Mouse (Mus musculus) liver, embryonic 14.5 days (tissue): Measurements from ENCODE around the gene B3gat3. TPM values are rescaled to one million over a fixed set of nuclear protein-coding genes. Genes with fewer than 3 reads are reported as not detected.

Source experiments
- ATAC-seq: fragments of 200-750 bp; cut with Nextera tagmentation; 2 replicates; pipeline ENCODE4 v1.8.0; 2017; ENCODE audit warnings: moderate number of reproducible peaks, mild to moderate bottlenecking, moderate library complexity; ENCODE audit not compliant: insufficient read depth
- DNase-seq, 3 experiments: peaks; one replicate each; pipeline ENCODE4 v3.0.0-alpha.2; 2012 to 2013; ENCODE audit warnings: low read depth in 3 of 3, low spot score in 3 of 3
- H3K27ac ChIP-seq: fragments of 300-500 bp; sonication (generic); 2 replicates; pipeline ENCODE4 v1.5.1; 2014; ENCODE audit warnings: moderate library complexity, mild to moderate bottlenecking, control low read depth, inconsistent platforms
- H3K27me3 ChIP-seq: fragments of 300-500 bp; sonication (generic); 2 replicates; pipeline ENCODE4 v1.6.1; 2014; ENCODE audit warnings: mild to moderate bottlenecking, low read length, moderate library complexity; ENCODE audit not compliant: control insufficient read depth, insufficient read depth
- H3K36me3 ChIP-seq: fragments of 300-500 bp; sonication (generic); replicated peaks from 2 replicates; pipeline ENCODE4 v1.6.1; 2014; ENCODE audit warnings: low read depth; ENCODE audit not compliant: control insufficient read depth, insufficient read depth
- H3K4me1 ChIP-seq, 2 experiments: fragments of 200-500 bp in 1 of 2; fragments of 300-500 bp in 1 of 2; sonication (generic) in 1 of 2; replicated peaks; 2 replicates each; pipeline ENCODE4 v1.6.1; 2012 to 2014; ENCODE audit warnings: antibody characterized with exemption in 1 of 2, inconsistent platforms in 1 of 2, low read length in 1 of 2; ENCODE audit not compliant: control insufficient read depth in 2 of 2, insufficient read depth in 2 of 2
- H3K4me2 ChIP-seq: fragments of 300-500 bp; sonication (generic); 2 replicates; pipeline ENCODE4 v1.6.1; 2014; ENCODE audit warnings: low read depth, mild to moderate bottlenecking, control low read depth, moderate library complexity
- H3K4me3 ChIP-seq, 2 experiments: fragments of 200-500 bp in 1 of 2; fragments of 300-500 bp in 1 of 2; sonication (generic) in 1 of 2; 2 replicates each; pipeline ENCODE4 v1.5.1; 2012 to 2014; ENCODE audit warnings: low read depth in 2 of 2, low read length in 2 of 2, mild to moderate bottlenecking in 2 of 2, control low read depth in 1 of 2, inconsistent platforms in 1 of 2, moderate library complexity in 1 of 2; ENCODE audit not compliant: insufficient read depth in 1 of 2
- H3K9ac ChIP-seq: fragments of 300-500 bp; sonication (generic); replicated peaks from 2 replicates; pipeline ENCODE4 v1.6.1; 2014; ENCODE audit warnings: mild to moderate bottlenecking, control low read depth, moderate library complexity
- H3K9me3 ChIP-seq: fragments of 300-500 bp; sonication (generic); 2 replicates; pipeline ENCODE4 v1.6.1; 2016; ENCODE audit warnings: low read length, mixed read lengths; ENCODE audit not compliant: control insufficient read depth
- CTCF ChIP-seq: IDR thresholded peaks from 2 replicates; pipeline ENCODE4 v1.5.1; 2016; ENCODE audit warnings: antibody characterized with exemption, low read depth, control low read depth
- EP300 ChIP-seq: IDR thresholded peaks from 2 replicates; pipeline ENCODE4 v1.6.1; 2016; ENCODE audit warnings: antibody characterized with exemption, low read depth
- WGBS: fragments of 180-500 bp; shearing (Covaris S2); extraction: QIAGEN DNeasy Blood & Tissue Kit; methylation state at CpG from one replicate; pipeline ENCODE4 v1.1.7; 2014; ENCODE audit not compliant: insufficient replicate concordance; 5-methylcytosine and 5-hydroxymethylcytosine counted together
- polyA plus RNA-seq, 2 experiments: library from polyadenylated mRNA; depleted of rRNA in 1 of 2; stranded (reverse) in 1 of 2; unstranded in 1 of 2; fragments of >200 nt; fragmentation: Nextera tagmentation in 1 of 2; extraction: Ambion mirVana in 1 of 2; gene quantifications; 2 replicates each; pipeline versions ENCODE4 v1.2.1 to v1.2.3; 2012 to 2014

The B3gat3 gene
- polyA plus RNA-seq, 2 experiments: 15.8 to 26.6 TPM

DNA sequence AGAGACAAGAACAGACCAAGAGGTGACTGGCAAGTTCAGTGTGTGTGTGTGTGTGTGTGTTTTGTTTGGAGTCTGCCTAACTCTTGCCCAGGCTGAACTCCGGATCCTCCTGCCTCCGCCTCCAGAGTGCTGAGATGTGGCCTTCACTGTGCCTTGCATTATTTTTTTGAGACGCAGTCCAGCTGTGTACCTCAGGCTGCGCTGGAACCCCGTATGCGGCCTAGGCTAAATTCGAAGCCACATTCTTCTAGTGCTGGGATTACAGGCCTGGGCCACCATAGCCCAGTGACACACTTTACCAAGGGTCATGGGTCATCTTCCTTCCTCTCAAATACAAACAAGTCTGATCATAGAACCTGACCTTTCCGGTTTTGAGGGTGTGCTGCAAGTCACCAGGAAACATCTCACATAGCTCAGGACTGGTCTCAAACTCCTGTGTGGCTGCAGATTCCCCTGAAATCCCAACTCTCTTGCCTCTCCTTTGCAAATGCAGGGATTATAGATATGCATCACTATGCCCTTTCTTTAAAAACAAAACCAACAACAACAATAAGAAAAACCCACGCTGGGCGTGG is 47.8 kb upstream of the B3gat3 start:
- Histone ChIP-seq H3K36me3 (peaks cover 31% of the 10 kb centered on the region), H3K4me2 (peak overlapping the region; percentile 70), H3K9ac (peak overlapping the region; percentile 98), H3K27me3 (no peaks in the 10 kb centered on the region), H3K27ac (peak overlapping the region; percentile 81), H3K4me3 (peak overlapping the region; percentile 81 to 97), H3K4me1 (peaks cover 9 to 10% of the 10 kb centered on the region in 2 experiments), H3K9me3 (no peaks in the 10 kb centered on the region)
- no peak for ATAC-seq
- TF ChIP-seq EP300 (no peak), CTCF (no peak)
- WGBS: 66% methylated on average over 10 of the region's 10 CpGs
- DNase-seq: no peak

DNA sequence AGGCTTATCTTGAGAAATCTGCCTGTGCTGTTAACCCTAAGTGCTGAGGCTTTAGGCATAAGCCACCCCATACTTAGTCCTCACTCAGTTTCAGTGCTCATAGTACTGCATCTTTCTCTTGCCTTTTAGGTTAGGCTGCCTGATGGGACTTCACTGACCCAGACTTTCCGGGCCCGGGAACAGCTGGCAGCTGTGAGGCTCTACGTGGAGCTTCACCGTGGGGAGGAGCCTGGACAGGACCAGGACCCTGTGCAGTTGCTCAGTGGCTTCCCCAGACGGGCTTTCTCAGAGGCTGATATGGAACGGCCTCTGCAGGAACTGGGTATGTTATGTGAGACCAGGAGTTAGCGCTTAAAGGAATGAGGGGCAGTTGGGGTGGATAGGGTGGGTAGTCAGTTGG is 45.1 kb upstream of the B3gat3 start:
- ATAC-seq: no peak
- H3K9ac ChIP-seq: no peak overlapping the region

DNA sequence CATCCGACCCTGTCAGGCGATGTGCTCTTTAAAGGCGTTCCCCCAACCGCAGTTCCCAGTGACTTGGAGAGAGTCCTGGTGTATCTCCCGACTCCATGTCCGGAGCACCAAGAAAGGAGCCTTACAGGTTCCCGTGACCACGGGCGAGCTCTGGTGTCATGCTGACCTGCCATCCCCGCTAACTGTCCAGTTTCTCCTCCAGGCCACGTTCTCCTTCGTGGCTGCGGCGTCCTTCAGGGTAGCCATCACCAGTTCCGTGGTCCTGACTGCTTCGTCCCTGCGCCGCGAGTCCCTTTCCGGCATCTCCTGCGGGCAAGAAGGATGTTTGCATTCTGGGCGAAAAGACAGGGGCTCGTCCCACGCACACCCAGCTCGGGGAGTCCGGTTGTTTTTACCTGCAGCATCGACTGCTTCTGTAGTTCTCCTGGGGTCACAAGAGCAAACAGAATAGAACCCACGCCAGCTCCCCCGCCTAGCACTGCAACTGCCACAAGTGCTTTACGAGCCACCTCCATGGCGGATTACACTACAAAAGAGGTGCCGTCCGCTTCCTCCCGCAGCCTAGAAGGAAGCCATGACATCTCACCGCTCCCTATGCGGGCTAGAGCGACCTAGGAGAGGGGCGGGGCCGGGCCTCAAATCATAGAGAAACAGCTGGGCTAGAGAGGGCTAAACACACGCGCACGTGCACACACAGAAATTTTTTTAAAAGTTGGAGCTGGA is 39.7 kb upstream of the B3gat3 start, which contains the start of gene Uqcc3:
TSS of gene Uqcc3 (minus strand) at position 613 of the 723 bp plus-strand sequence.
- DNase-seq (peak; percentile 78 to 84 (median 79)), ATAC-seq (peak; percentile 94)
- no peaks in the 10 kb centered on the region for H3K9me3 ChIP-seq
- under 1% methylated on average over 42 of the region's 42 CpGs for WGBS
- H3K27me3 ChIP-seq: no peaks in the 10 kb centered on the region
- H3K4me2 ChIP-seq: peak within 1 kb of the TSS; percentile 79
- H3K9ac ChIP-seq: peak within 1 kb of the TSS; percentile 87
- H3K27ac ChIP-seq: peak within 1 kb of the TSS; percentile 36
- peaks cover 6% of the 10 kb centered on the region in 2 experiments for H3K4me1 ChIP-seq
- TF ChIP-seq EP300: no peak
- TF ChIP-seq CTCF: no peak
- peaks cover 10% of the 10 kb centered on the region for H3K36me3 ChIP-seq
- H3K4me3 ChIP-seq: peak within 1 kb of the TSS; percentile 89 to 97

More for the DNA sequence above, 45.1 kb upstream of the B3gat3 start:
- 85% methylated on average over 7 of the region's 7 CpGs for whole genome bisulfite sequencing
- Histone ChIP-seq H3K4me2 (no peak overlapping the region), H3K27ac (no peak overlapping the region), H3K27me3 (no peaks in the 10 kb centered on the region), H3K9me3 (no peaks in the 10 kb centered on the region), H3K36me3 (peaks cover 31% of the 10 kb centered on the region), H3K4me1 (peaks cover 13 to 16% of the 10 kb centered on the region in 2 experiments), H3K4me3 (no peak overlapping the region)
- TF ChIP-seq EP300 (no peak), CTCF (no peak)
- no peak for DNase-seq

DNA sequence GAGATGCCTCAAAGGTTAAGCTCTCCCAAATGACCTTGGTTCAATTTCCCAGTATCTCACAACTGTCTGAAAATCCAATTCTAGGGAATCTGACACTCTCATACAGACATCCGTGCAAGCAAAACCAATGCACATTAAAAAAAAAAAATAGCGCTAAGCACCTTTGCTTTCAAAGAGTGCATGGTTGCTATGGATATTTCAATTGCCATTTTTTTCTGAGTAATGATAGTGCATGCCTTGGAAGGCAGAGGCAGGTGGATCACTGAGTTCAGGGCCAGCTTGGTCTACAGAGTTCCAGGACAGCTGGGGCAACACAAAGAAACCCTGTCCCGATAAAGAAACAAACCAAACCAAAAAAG is 39.2 kb upstream of the B3gat3 start:
- H3K4me1 ChIP-seq: peaks cover 6% of the 10 kb centered on the region in 2 experiments
- DNase-seq: no peak
- H3K27ac ChIP-seq: no peak overlapping the region
- WGBS: 5% methylated on average over 3 of the region's 3 CpGs
- H3K4me2 ChIP-seq: peak overlapping the region; percentile 79
- no peaks in the 10 kb centered on the region for H3K9me3 ChIP-seq
- peak overlapping the region; percentile 87 for H3K9ac ChIP-seq
- TF ChIP-seq EP300 (no peak; the same call in 1 of the 2 replicates), CTCF (no peak)
- H3K4me3 ChIP-seq: peak overlapping the region; percentile 89 to 97
- H3K36me3 ChIP-seq: peaks cover 8% of the 10 kb centered on the region
- no peak for ATAC-seq
- H3K27me3 ChIP-seq: no peaks in the 10 kb centered on the region

DNA sequence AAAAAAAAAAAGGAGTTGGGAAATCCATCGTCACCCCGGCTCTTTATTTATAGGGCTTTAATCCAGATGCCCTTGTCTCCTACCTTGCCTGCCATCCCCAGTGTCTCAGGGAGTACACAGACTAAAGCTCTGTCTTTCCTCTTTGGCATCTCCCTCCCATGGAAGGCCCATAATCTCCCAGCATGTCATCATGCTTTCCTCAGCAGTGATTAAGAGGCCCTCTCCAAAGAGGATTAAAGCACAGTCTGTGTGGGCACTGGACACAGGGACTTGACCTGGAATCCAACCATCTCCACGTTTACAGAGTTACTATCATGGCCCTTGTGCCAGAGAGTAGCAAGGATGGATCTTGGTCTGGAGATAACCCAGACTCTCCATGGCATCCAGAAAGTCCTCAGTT is 36.6 kb upstream of the B3gat3 start, which contains the start of the genes Lbhd1 and Gm49403:
TSS of gene Lbhd1 (plus strand) at position 117 of the 400 bp plus-strand sequence.
TSS of gene Gm49403 (plus strand) at position 315 of the 400 bp plus-strand sequence.
- Histone ChIP-seq H3K9me3 (no peaks in the 10 kb centered on the region), H3K4me2 (no peak within 1 kb of the TSS), H3K27ac (no peak within 1 kb of the TSS), H3K9ac (no peak within 1 kb of the TSS), H3K36me3 (no peaks in the 10 kb centered on the region), H3K27me3 (no peaks in the 10 kb centered on the region), H3K4me3 (no peak within 1 kb of the TSS), H3K4me1 (peaks cover 15% of the 10 kb centered on the region in 2 experiments)
- no peak for TF ChIP-seq EP300
- TF ChIP-seq CTCF: no peak
- DNase-seq (no peak), ATAC-seq (no peak)
- WGBS: 73% methylated on average over 3 of the region's 3 CpGs
